In the genomic region with DNA sequence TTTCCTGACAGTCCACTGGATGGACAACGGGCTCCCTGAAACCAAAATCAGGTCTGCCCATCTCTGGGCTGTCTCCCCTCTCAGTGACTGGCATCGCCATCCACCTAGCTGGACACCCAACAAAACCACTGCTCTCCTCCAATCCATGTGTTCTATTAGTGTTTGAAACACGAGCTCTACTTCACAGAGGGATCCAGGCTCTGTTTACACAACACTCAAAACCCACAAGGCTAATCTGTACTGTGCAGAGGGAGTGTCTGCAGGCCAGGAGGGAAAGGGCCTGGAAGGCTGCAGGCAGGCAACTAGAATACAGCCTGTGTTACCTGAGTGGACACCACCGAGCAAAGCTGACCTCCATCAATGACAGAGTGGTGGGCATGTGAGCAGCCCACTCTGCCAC, we compare ENCODE assay signal across 21 mouse cellular contexts. TPM values are rescaled to one million over a fixed set of nuclear protein-coding genes. Genes with fewer than 3 reads are reported as not detected.
DNase-seq lines count a peak whose midpoint lies in the region; ATAC-seq lines count a peak whose summit lies in the region.
"Had no signal": no experiment of that assay in that cellular context is flagged by ENCODE, and none has a peak within 500 bp of the region (broad histone marks: within the 10 kb centered on the region; RNA-seq: fewer than 3 reads in every experiment).

No protein-coding gene starts in this region.

- intact Hi-C loops in heart, postnatal 25 days (cut with DNase I) = no loop called here

- no peak overlapping the region for H3K4me3 ChIP-seq in lung, embryonic 15.5 days
- no peak overlapping the region for H3K4me3 ChIP-seq in stomach, embryonic 14.5 days (ENCODE audit: low read depth, low read length)
- H3K4me3 ChIP-seq: embryonic facial prominence, embryonic 15.5 days; erythroblast, embryonic 14.5 days; forebrain, embryonic 10.5 days; forebrain, embryonic 15.5 days; heart, embryonic 10.5 days; hindbrain, embryonic 13.5 days had no signal

- no peak overlapping the region for H3K9ac ChIP-seq in lung, embryonic 15.5 days
- no peak overlapping the region for H3K9ac ChIP-seq in stomach, embryonic 14.5 days (replicated peaks; ENCODE audit: low read depth, low read length)
- H3K9ac ChIP-seq: embryonic facial prominence, embryonic 15.5 days; forebrain, embryonic 15.5 days; hindbrain, embryonic 13.5 days had no signal

- H3K4me2 ChIP-seq in lung, embryonic 15.5 days = no peak overlapping the region
- no peak overlapping the region for H3K4me2 ChIP-seq in stomach, embryonic 14.5 days (replicated peaks; ENCODE audit: low read depth, low read length)
- H3K4me2 ChIP-seq: embryonic facial prominence, embryonic 15.5 days; forebrain, embryonic 15.5 days; hindbrain, embryonic 13.5 days had no signal

- H3K4me1 ChIP-seq in lung, embryonic 15.5 days = peaks cover 21% of the 10 kb centered on the region; the same call in 1 of the 2 replicates
- no peaks in the 10 kb centered on the region for H3K4me1 ChIP-seq in stomach, embryonic 14.5 days (ENCODE audit: control insufficient read depth, insufficient read depth, low read length)

- WGBS in lung, embryonic 15.5 days = 36% methylated on average over 4 of the region's 4 CpGs
- WGBS in stomach, embryonic 14.5 days = 51% methylated on average over 4 of the region's 4 CpGs

- H3K27me3 ChIP-seq in lung, embryonic 15.5 days = no peaks in the 10 kb centered on the region
- no peaks in the 10 kb centered on the region for H3K27me3 ChIP-seq in stomach, embryonic 14.5 days (ENCODE audit: control insufficient read depth, insufficient read depth, low read length)
- H3K27me3 ChIP-seq: embryonic facial prominence, embryonic 15.5 days; forebrain, embryonic 15.5 days; hindbrain, embryonic 13.5 days had no signal

- H3K9me3 ChIP-seq in lung, embryonic 15.5 days = no peaks in the 10 kb centered on the region
- H3K9me3 ChIP-seq in stomach, embryonic 14.5 days (ENCODE audit: control insufficient read depth, low read depth, low read length) = no peaks in the 10 kb centered on the region
- H3K9me3 ChIP-seq: embryonic facial prominence, embryonic 15.5 days; forebrain, embryonic 10.5 days; forebrain, embryonic 15.5 days; heart, embryonic 10.5 days; hindbrain, embryonic 13.5 days had no signal

- H3K27ac ChIP-seq in lung, embryonic 15.5 days = no peak overlapping the region
- no peak overlapping the region for H3K27ac ChIP-seq in stomach, embryonic 14.5 days (ENCODE audit: low read length)
- H3K27ac ChIP-seq: embryonic facial prominence, embryonic 15.5 days; forebrain, embryonic 10.5 days; forebrain, embryonic 15.5 days; heart, embryonic 10.5 days; hindbrain, embryonic 13.5 days had no signal

- no peaks in the 10 kb centered on the region for H3K36me3 ChIP-seq in lung, embryonic 15.5 days
- H3K36me3 ChIP-seq in stomach, embryonic 14.5 days (ENCODE audit: control insufficient read depth, insufficient read depth, low read length) = no peaks in the 10 kb centered on the region
- H3K36me3 ChIP-seq: embryonic facial prominence, embryonic 15.5 days; forebrain, embryonic 15.5 days; heart, embryonic 10.5 days; hindbrain, embryonic 13.5 days had no signal

- peak; percentile 72; the same call in 1 of the 2 replicates for ATAC-seq in lung, embryonic 15.5 days (ENCODE audit: borderline replicate concordance, extremely low read depth, low FRiP score, low TSS enrichment)
- ATAC-seq in common myeloid progenitor, adult 5-6 weeks (replicated peaks; ENCODE audit: low read depth, poor library complexity, severe bottlenecking) = 0 out of 2 replicates have a peak, but pooled peaks have one; percentile 8
- ATAC-seq in stomach, embryonic 14.5 days (ENCODE audit: insufficient number of reproducible peaks, insufficient read depth, low FRiP score, low read depth) = peak; percentile 77; the same call in 1 of the 2 replicates
- ATAC-seq: forebrain, embryonic 15.5 days had no signal

- peak; percentile 75 for DNase-seq in heart, adult 11 months
- no peak for DNase-seq in heart, postnatal 25 days (ENCODE audit: low spot score)
- no peak for DNase-seq in lung, postnatal 4 days
- no peak for DNase-seq in layer of hippocampus, adult 9-11 months
- no peak for DNase-seq in ovary, adult 18-20 months (ENCODE audit: low spot score)
- DNase-seq: adrenal gland, postnatal 10 days; cerebellum, adult 11-12 months; cerebellum, adult 9-10 months; cerebellum, postnatal 25 days; gastrocnemius, postnatal 36 days; heart, adult 18-20 months; heart, postnatal 10 days had no signal

RNA-seq across cellular contexts. Expression of a gene that starts 5.4 kb away (rescaled TPM):
- total RNA-seq in heart, postnatal 25 days (2021) = under 1 TPM; 0.21 to 0.48 TPM
- 149 and 164 TPM in 2 replicates for polyA plus RNA-seq in lung, embryonic 15.5 days (2015; fragmentation: Nextera tagmentation; extraction: Ambion mirVana)
- 4.0 and 6.4 TPM in 2 replicates for total RNA-seq in common myeloid progenitor, adult 5-6 weeks (2017)
- 134 and 136 TPM in 2 replicates for polyA plus RNA-seq in stomach, embryonic 14.5 days (2014; fragmentation: Nextera tagmentation; extraction: Ambion mirVana)

RNA-seq across cellular contexts. Expression of a gene that starts 25.7 kb away (rescaled TPM):
- total RNA-seq in heart, postnatal 25 days (2021) = 100 to 1,000 TPM; 309 to 322 TPM
- 24.1 and 25.3 TPM in 2 replicates for polyA plus RNA-seq in lung, embryonic 15.5 days (2015; fragmentation: Nextera tagmentation; extraction: Ambion mirVana)
- 25.4 and 32.3 TPM in 2 replicates for total RNA-seq in common myeloid progenitor, adult 5-6 weeks (2017)
- polyA plus RNA-seq in stomach, embryonic 14.5 days (2014; fragmentation: Nextera tagmentation; extraction: Ambion mirVana) = 18.3 and 21.9 TPM in 2 replicates

Comparison
In these comparisons a context has a peak if more than half of its experiments do, and no peak if none do; other contexts are left out.
1. ATAC-seq: peak in every context shown above with its lines; median percentile 77 in stomach, embryonic 14.5 days; 72 in lung, embryonic 15.5 days; 8 in common myeloid progenitor, adult 5-6 weeks.